Mouse (Mus musculus): ENCODE results near the gene Gm20696. TPM values are rescaled to one million over a fixed set of nuclear protein-coding genes. Genes with fewer than 3 reads are reported as not detected.
A peak's percentile ranks its signal among the peaks of the same experiment; 100 is the strongest.

The Gm20696 gene
- total and polyA plus RNA-seq, 3 experiments, result 0.59 TPM; not detected in 2

GRCm38 (mm10) chr6:99282866-99283657 lies 383.5 kb downstream of the Gm20696 start:
- Histone ChIP-seq H3K9ac (ENCODE audit: insufficient read depth, low read depth) (no peak overlapping the region), H3K4me1 (ENCODE audit: control insufficient read depth in 1 of 2, insufficient read depth in 2 of 2) (peaks cover 33 to 52% of the 10 kb centered on the region in 2 experiments), H3K27me3 (replicated peaks) (no peaks in the 10 kb centered on the region), H3K36me3 (replicated peaks in 1 of 2; ENCODE audit: control insufficient read depth in 1 of 2, insufficient read depth in 1 of 2, low read length in 1 of 2) (no peaks in the 10 kb centered on the region), H3K79me2 (replicated peaks; ENCODE audit: control insufficient read depth, extremely low read depth, insufficient read depth, poor library complexity, severe bottlenecking) (no peaks in the 10 kb centered on the region), H3K27ac (ENCODE audit: insufficient read depth, low read depth) (peak overlapping the region; percentile 37; the same call in 1 of the 2 replicates), H3K4me3 (replicated peaks in 1 of 3; ENCODE audit: low read depth in 2 of 3, low read length in 2 of 3, poor library complexity in 1 of 3) (no peak overlapping the region), H3K4me2 (ENCODE audit: insufficient read depth, low read depth, poor library complexity, severe bottlenecking) (peak overlapping the region; percentile 26), H3K9me3 (replicated peaks; ENCODE audit: low read length) (no peaks in the 10 kb centered on the region)
- dilution Hi-C loops (cut with MboI; ENCODE audit: extremely low pct_ligation_motif_present, extremely low pct_unique_long_range_greater_than_20kb, low sequenced_read_pairs) (no loop called here), in situ Hi-C loops (cut with MboI; ENCODE audit: low pct_ligation_motif_present, low pct_unique_long_range_greater_than_20kb, low sequenced_read_pairs) (no loop called here)
- peak; percentile 49 for DNase-seq (ENCODE audit: extremely low read depth)
- TF ChIP-seq ZKSCAN1 (IDR thresholded peaks at IDR 0.05; ENCODE audit: borderline replicate concordance, low read depth, low read length), result no peak
- 0 out of 2 replicates have a peak, but pooled peaks have one; percentile 21 for TF ChIP-seq IRF4 (IDR thresholded peaks at IDR 0.05; ENCODE audit: low read depth, low read length)
- TF ChIP-seq TBP (conservative IDR thresholded peaks at IDR 0.05; ENCODE audit: low read depth, low read length), result 0 out of 2 replicates have a peak, but pooled peaks have one; percentile 34
- TF ChIP-seq RAD21 (IDR thresholded peaks at IDR 0.05; ENCODE audit: low read depth, low read length), result no peak
- TF ChIP-seq ETS1 (conservative IDR thresholded peaks at IDR 0.05; ENCODE audit: low read depth, low read length), result peak; percentile 86
- TF ChIP-seq HCFC1 (IDR thresholded peaks at IDR 0.05; ENCODE audit: low read depth, low read length), result no peak
- peak; percentile 97 for TF ChIP-seq BHLHE40 (IDR thresholded peaks at IDR 0.05; ENCODE audit: low read depth, low read length)
- TF ChIP-seq GABPA (IDR thresholded peaks at IDR 0.05; ENCODE audit: insufficient replicate concordance, low read depth, low read length), result no peak
- TF ChIP-seq MYC (IDR thresholded peaks at IDR 0.05; ENCODE audit: low read depth, low read length), result peak; percentile 75
- peak; percentile 68 for TF ChIP-seq MAX (IDR thresholded peaks at IDR 0.05; ENCODE audit: low read length)
- TF ChIP-seq CHD1 (IDR thresholded peaks at IDR 0.05; ENCODE audit: low read depth, low read length), result no peak
- peak; percentile 62; the same call in 1 of the 2 replicates for TF ChIP-seq TCF12 (IDR thresholded peaks at IDR 0.05; ENCODE audit: low read depth, low read length)
- peak; percentile 69 for TF ChIP-seq EP300 (IDR thresholded peaks at IDR 0.05; ENCODE audit: low read length)
- TF ChIP-seq NELFE (IDR thresholded peaks at IDR 0.05; ENCODE audit: low read depth, low read length), result 0 out of 2 replicates have a peak, but pooled peaks have one; percentile 17
- TF ChIP-seq MXI1 (IDR thresholded peaks at IDR 0.05; ENCODE audit: low read depth, low read length), result peak; percentile 62; the same call in 1 of the 2 replicates
- no peak for TF ChIP-seq NRF1 (IDR thresholded peaks at IDR 0.05; ENCODE audit: low read depth, low read length)
- peak; percentile 57; the same call in 1 of the 2 replicates for TF ChIP-seq SIN3A (IDR thresholded peaks at IDR 0.05; ENCODE audit: low read length)
- TF ChIP-seq MAFK (IDR thresholded peaks at IDR 0.05; ENCODE audit: insufficient replicate concordance, low read length), result no peak; the same call in 1 of the 2 replicates
- peak; percentile 49; the same call in 1 of the 2 replicates for TF ChIP-seq MEF2A (IDR thresholded peaks at IDR 0.05; ENCODE audit: borderline replicate concordance, low read depth, low read length)
- peak; percentile 51; the same call in 1 of the 2 replicates for TF ChIP-seq UBTF (IDR thresholded peaks at IDR 0.05; ENCODE audit: low read depth, low read length)
- TF ChIP-seq CHD2 (IDR thresholded peaks at IDR 0.05; ENCODE audit: low read length), result no peak
